Mouse (Mus musculus) brain, embryonic 14.5 days (tissue): ENCODE results near the gene Dcbld2.

Experiments
- CTCF ChIP-seq: fragments of 200-500 bp; IDR thresholded peaks from 2 replicates; pipeline ENCODE4 v1.5.1; 2012; ENCODE audit warnings: inconsistent platforms, mild to moderate bottlenecking, moderate library complexity, borderline replicate concordance; ENCODE audit not compliant: insufficient read depth, insufficient read length; ENCODE audit errors: extremely low read depth
- POLR2A ChIP-seq: fragments of 200-500 bp; IDR thresholded peaks from 2 replicates; pipeline ENCODE4 v1.6.1; 2012; ENCODE audit warnings: mild to moderate bottlenecking, inconsistent platforms, borderline replicate concordance; ENCODE audit not compliant: poor library complexity, insufficient read depth, insufficient read length, severe bottlenecking; ENCODE audit errors: extremely low read depth

DNA sequence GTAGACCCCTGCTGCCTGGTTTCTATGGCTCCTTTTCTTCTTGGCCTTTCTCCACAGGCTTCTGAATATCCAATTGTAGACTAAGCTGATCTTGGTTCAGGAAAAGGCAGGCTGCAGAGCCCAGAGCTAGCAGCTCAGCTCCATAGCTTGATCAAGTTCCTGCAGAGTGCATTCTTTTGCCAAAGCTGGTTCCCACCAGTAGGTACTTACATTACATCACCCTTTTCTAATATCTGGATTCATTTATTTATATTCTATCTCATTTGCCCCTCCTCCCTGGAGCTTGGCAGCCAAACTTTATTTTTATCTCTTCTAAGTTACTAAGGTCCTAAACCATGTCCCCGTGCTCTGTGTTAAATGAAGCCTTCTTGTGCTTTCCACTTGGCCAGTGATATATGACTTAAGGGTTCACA lies 90.9 kb downstream of the Dcbld2 start:
- TF ChIP-seq POLR2A (no peak), CTCF (no peak)
